Mouse (Mus musculus) hindbrain, embryonic 14.5 days (tissue): ENCODE results near the gene Hist2h2ab. TPM values are rescaled to one million over a fixed set of nuclear protein-coding genes. Genes with fewer than 3 reads are reported as not detected.
A peak's percentile ranks its signal among the peaks of the same experiment; 100 is the strongest.

ENCODE experiments used
- ATAC-seq: fragments of 200-750 bp; cut with Nextera tagmentation; 2 replicates; pipeline ENCODE4 v1.8.0; 2017; ENCODE audit warnings: moderate number of reproducible peaks, mild to moderate bottlenecking, moderate TSS enrichment, moderate library complexity; ENCODE audit not compliant: low FRiP score
- DNase-seq: peaks from one replicate; pipeline ENCODE4 v3.0.0-alpha.2; 2015; ENCODE audit warnings: low spot score
- H3K27ac ChIP-seq: fragments of 300-500 bp; sonication (generic); 2 replicates; pipeline ENCODE4 v1.5.1; 2014; ENCODE audit warnings: mild to moderate bottlenecking, moderate library complexity
- H3K27me3 ChIP-seq: fragments of 300-500 bp; sonication (generic); 2 replicates; pipeline ENCODE4 v1.6.1; 2014; ENCODE audit warnings: mild to moderate bottlenecking, low read length, mixed read lengths; ENCODE audit not compliant: control insufficient read depth, insufficient read depth
- H3K36me3 ChIP-seq: fragments of 300-500 bp; sonication (generic); replicated peaks from 2 replicates; pipeline ENCODE4 v1.6.1; 2014; ENCODE audit not compliant: control insufficient read depth, insufficient read depth
- H3K4me1 ChIP-seq: fragments of 300-500 bp; sonication (generic); replicated peaks from 2 replicates; pipeline ENCODE4 v1.6.1; 2014; ENCODE audit warnings: antibody characterized with exemption, low read length, mixed read lengths; ENCODE audit not compliant: control insufficient read depth, insufficient read depth
- H3K4me2 ChIP-seq: fragments of 300-500 bp; sonication (generic); replicated peaks from 2 replicates; pipeline ENCODE4 v1.6.1; 2014; ENCODE audit warnings: mild to moderate bottlenecking, moderate library complexity
- H3K4me3 ChIP-seq: fragments of 300-500 bp; sonication (generic); replicated peaks from 2 replicates; pipeline ENCODE4 v1.5.1; 2014; ENCODE audit warnings: mild to moderate bottlenecking, low read length
- H3K9ac ChIP-seq: fragments of 300-500 bp; sonication (generic); 2 replicates; pipeline ENCODE4 v1.6.1; 2014
- H3K9me3 ChIP-seq: fragments of 300-500 bp; sonication (generic); 2 replicates; pipeline ENCODE4 v1.6.1; 2016; ENCODE audit warnings: low read length; ENCODE audit not compliant: control insufficient read depth
- WGBS: fragments of 180-500 bp; shearing (Covaris S2); extraction: QIAGEN DNeasy Blood & Tissue Kit; methylation state at CpG from one replicate; pipeline ENCODE4 v1.1.7; 2014; 5-methylcytosine and 5-hydroxymethylcytosine counted together
- polyA plus RNA-seq: library from polyadenylated mRNA; unstranded; fragments of >200 nt; fragmentation: Nextera tagmentation; extraction: Ambion mirVana; gene quantifications from 2 replicates; pipeline ENCODE4 v1.2.1, GENCODE M21; 2014

The Hist2h2ab gene
- polyA plus RNA-seq, 1 experiment from 2014 or later = not detected

- no peaks in the 10 kb centered on the region for H3K36me3 ChIP-seq
- 80% methylated on average over 2 of the region's 2 CpGs for WGBS
Measured at GRCm38 (mm10) chr3:96230404-96230803, 10.7 kb downstream of the Hist2h2ab start.

DNA sequence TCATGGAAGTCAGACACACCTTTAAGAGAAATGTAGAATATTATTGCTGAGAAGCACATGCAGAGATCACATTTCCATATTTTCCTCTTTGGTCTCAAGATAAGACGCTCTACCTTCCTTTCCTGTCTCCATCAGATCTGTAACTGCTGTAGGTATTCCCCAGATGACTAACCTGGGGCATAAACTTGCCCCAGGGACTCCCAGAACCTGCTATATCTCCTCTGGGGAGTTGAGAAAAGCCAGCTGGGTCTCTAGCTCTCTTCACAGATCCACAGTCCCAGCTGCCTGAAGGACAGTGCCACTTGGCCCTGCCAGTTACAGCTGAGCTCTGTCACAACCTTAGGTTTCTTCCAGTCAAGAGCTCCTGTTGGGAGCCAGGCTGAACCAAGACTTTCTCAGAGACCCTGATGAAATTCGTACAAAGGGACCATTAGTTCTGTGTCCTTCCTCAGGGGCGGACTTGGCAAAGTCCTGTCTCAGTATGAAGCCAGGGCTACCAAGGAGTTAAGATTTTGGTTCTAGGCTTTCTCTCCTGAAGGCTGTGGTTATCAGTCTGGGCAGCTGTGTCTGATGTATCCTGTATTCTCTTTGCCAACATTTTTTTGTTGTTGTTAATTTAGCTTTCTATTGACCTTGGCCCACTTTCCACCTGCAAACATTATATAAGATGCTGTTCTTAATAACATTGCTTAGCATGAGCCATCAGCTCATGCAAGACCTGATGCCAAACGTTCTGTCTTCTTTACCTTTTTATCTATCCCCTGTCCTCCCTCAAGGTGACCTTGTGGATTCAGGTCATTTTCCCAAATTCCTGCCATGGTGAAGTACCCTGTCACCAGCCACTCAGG lies 11.5 kb downstream of the Hist2h2ab start:
- Histone ChIP-seq H3K9me3 (no peaks in the 10 kb centered on the region), H3K9ac (no peak overlapping the region), H3K27ac (no peak overlapping the region), H3K4me3 (no peak overlapping the region), H3K4me2 (no peak overlapping the region), H3K36me3 (no peaks in the 10 kb centered on the region), H3K27me3 (no peaks in the 10 kb centered on the region), H3K4me1 (no peaks in the 10 kb centered on the region)
- 81% methylated on average over 4 of the region's 4 CpGs for WGBS
- DNase-seq (no peak), ATAC-seq (no peak)

More at GRCm38 (mm10) chr3:96230404-96230803, 10.7 kb downstream of the Hist2h2ab start:
- no peaks in the 10 kb centered on the region for H3K4me1 ChIP-seq
- H3K27me3 ChIP-seq = no peaks in the 10 kb centered on the region
- DNase-seq (no peak), ATAC-seq (no peak)
- no peaks in the 10 kb centered on the region for H3K9me3 ChIP-seq
- no peak overlapping the region for H3K4me3 ChIP-seq
- H3K4me2 ChIP-seq = no peak overlapping the region
- no peak overlapping the region for H3K27ac ChIP-seq
- no peak overlapping the region for H3K9ac ChIP-seq

- ATAC-seq (no peak), DNase-seq (no peak)
- no peaks in the 10 kb centered on the region for H3K9me3 ChIP-seq
- no peak overlapping the region for H3K9ac ChIP-seq
- no peaks in the 10 kb centered on the region for H3K27me3 ChIP-seq
- H3K4me3 ChIP-seq = no peak overlapping the region
- H3K36me3 ChIP-seq = no peaks in the 10 kb centered on the region
- 65% methylated on average over 2 of the region's 2 CpGs for WGBS
- H3K4me2 ChIP-seq = no peak overlapping the region
- no peaks in the 10 kb centered on the region for H3K4me1 ChIP-seq
- no peak overlapping the region for H3K27ac ChIP-seq
Measured at GRCm38 (mm10) chr3:96231758-96232120, 12.1 kb downstream of the Hist2h2ab start.

GRCm38 (mm10) chr3:96234914-96235313 lies 15.2 kb downstream of the Hist2h2ab start:
- Histone ChIP-seq H3K27me3 (no peaks in the 10 kb centered on the region), H3K27ac (no peak overlapping the region), H3K9me3 (no peaks in the 10 kb centered on the region), H3K9ac (no peak overlapping the region), H3K4me1 (peaks cover 8% of the 10 kb centered on the region), H3K4me3 (no peak overlapping the region), H3K36me3 (no peaks in the 10 kb centered on the region), H3K4me2 (no peak overlapping the region)
- ATAC-seq = no peak
- 94% methylated on average over 2 of the region's 2 CpGs for WGBS
- no peak for DNase-seq

- DNase-seq (no peak), ATAC-seq (no peak)
- no peaks in the 10 kb centered on the region for H3K27me3 ChIP-seq
- WGBS = 78% methylated on average over 3 of the region's 3 CpGs
- no peaks in the 10 kb centered on the region for H3K9me3 ChIP-seq
- H3K4me2 ChIP-seq = no peak overlapping the region
- H3K27ac ChIP-seq = no peak overlapping the region
- H3K9ac ChIP-seq = no peak overlapping the region
- peaks cover 11% of the 10 kb centered on the region for H3K4me1 ChIP-seq
- H3K36me3 ChIP-seq = no peaks in the 10 kb centered on the region
- H3K4me3 ChIP-seq = no peak overlapping the region
Measured at GRCm38 (mm10) chr3:96235836-96236235, 16.2 kb downstream of the Hist2h2ab start.

- Histone ChIP-seq H3K9ac (no peak overlapping the region), H3K9me3 (no peaks in the 10 kb centered on the region), H3K27ac (no peak overlapping the region), H3K27me3 (no peaks in the 10 kb centered on the region), H3K4me1 (peaks cover 12% of the 10 kb centered on the region), H3K4me3 (no peak overlapping the region), H3K36me3 (no peaks in the 10 kb centered on the region), H3K4me2 (peak overlapping the region; percentile 48)
- WGBS = 85% methylated on average over 4 of the region's 4 CpGs
- DNase-seq = no peak
- no peak for ATAC-seq
Measured at GRCm38 (mm10) chr3:96236834-96237334, 17.2 kb downstream of the Hist2h2ab start.

DNA sequence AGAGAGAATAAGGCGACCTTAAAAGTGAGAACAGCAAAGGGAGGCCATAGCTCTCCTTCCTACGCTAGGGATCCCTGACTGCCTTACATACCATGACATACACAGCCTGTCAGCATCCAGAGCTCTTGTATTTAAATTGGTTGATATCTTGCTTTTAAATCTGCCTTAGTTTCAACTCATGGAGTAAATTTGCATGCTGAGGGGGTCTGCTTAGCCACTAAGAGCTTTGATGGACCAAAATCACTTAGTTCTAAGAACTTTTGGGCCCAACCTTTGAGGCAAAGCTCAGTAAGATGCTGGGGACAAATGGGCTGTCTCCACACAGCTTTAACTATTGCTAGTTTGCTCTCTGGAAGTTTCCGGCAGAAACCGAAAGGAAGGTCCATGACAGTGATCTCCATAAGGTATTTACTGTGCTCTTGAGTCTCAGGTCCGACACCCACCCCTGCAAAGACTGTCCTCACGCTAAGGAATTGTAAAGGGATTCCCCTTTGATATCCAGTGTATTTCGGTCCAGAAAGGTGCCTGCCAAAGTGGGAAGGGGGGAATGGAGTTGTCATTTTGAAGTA lies 17.8 kb downstream of the Hist2h2ab start:
- peak overlapping the region; percentile 49; the same call in 1 of the 2 replicates for H3K9ac ChIP-seq
- ATAC-seq (no peak), DNase-seq (no peak)

DNA sequence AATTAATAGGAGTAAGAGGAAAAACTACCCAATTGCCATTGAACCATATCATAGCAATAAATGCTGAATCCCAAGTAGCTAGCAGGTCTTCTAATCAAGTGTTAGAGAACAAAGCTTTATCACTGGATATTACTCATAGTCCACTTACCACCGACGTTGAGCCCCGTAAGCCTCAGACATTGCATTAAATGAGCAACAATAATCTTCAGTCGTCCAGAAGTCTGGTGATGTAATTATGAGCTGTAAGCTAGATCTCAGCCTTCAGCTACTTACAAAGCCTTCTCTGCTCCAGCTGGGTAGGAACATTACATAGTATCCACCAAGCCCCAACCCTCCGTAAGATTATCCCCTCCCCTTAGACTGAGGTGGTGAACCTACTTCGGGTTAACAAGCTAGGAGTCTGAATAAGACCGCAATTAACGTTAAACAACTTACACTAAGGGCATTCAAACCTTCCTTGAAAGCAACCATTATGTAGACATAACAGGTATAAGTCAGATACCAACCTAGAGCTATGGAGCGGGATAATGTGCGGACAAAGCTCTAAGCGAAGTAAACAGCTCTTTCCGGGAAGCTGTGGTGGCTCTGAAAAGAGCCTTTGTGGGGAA lies 18.3 kb downstream of the Hist2h2ab start:
- Histone ChIP-seq H3K4me3 (peak overlapping the region; percentile 27), H3K36me3 (no peaks in the 10 kb centered on the region), H3K4me2 (peak overlapping the region; percentile 48), H3K9me3 (no peaks in the 10 kb centered on the region), H3K27ac (no peak overlapping the region), H3K27me3 (no peaks in the 10 kb centered on the region), H3K4me1 (peaks cover 12% of the 10 kb centered on the region), H3K9ac (peak overlapping the region; percentile 49; the same call in 1 of the 2 replicates)
- DNase-seq (peak; percentile 47), ATAC-seq (no peak)
- WGBS = 0% methylated on average over 12 of the region's 12 CpGs

More for the DNA sequence above, 17.8 kb downstream of the Hist2h2ab start:
- Histone ChIP-seq H3K4me1 (peaks cover 12% of the 10 kb centered on the region), H3K36me3 (no peaks in the 10 kb centered on the region), H3K27me3 (no peaks in the 10 kb centered on the region), H3K4me2 (peak overlapping the region; percentile 48), H3K4me3 (peak overlapping the region; percentile 27), H3K9me3 (no peaks in the 10 kb centered on the region), H3K27ac (no peak overlapping the region)
- WGBS = 31% methylated on average over 7 of the region's 7 CpGs
